Mouse (Mus musculus) embryonic facial prominence, embryonic 12.5 days (tissue): Measurements from ENCODE around the gene Gm21954. TPM values are rescaled to one million over a fixed set of nuclear protein-coding genes. Genes with fewer than 3 reads are reported as not detected.

Experiments used
- polyA plus RNA-seq: library from polyadenylated mRNA; unstranded; fragments of >200 nt; fragmentation: Nextera tagmentation; extraction: Ambion mirVana; gene quantifications from 2 replicates; pipeline ENCODE4 v1.2.1, GENCODE M21; 2016

Gm21954 gene
- polyA plus RNA-seq, 1 experiment from 2014 or later = not detected

Other genes with a start within 250 kb of the Gm21954 start
- 68.6 and 69.7 TPM in 2 replicates for gene Dclk1, start 229.8 kb downstream of the Gm21954 start, polyA plus RNA-seq